Mouse (Mus musculus) kidney, postnatal 0 days (tissue): Measurements from ENCODE around the gene Rps26. TPM values are rescaled to one million over a fixed set of nuclear protein-coding genes. Genes with fewer than 3 reads are reported as not detected.

Experiments used
- ATAC-seq: fragments of 200-750 bp; cut with Nextera tagmentation; replicated peaks from 2 replicates; pipeline ENCODE4 v1.8.0; 2017; ENCODE audit warnings: low read depth, moderate number of reproducible peaks, moderate TSS enrichment, moderate library complexity; ENCODE audit not compliant: low FRiP score
- DNase-seq: peaks from one replicate; pipeline ENCODE4 v3.0.0-alpha.2; 2016; ENCODE audit warnings: low spot score
- H3K27ac ChIP-seq: fragments of 300-500 bp; sonication (generic); 2 replicates; pipeline ENCODE4 v1.5.1; 2014; ENCODE audit warnings: mild to moderate bottlenecking
- H3K27me3 ChIP-seq: fragments of 300-500 bp; sonication (generic); 2 replicates; pipeline ENCODE4 v1.6.1; 2014; ENCODE audit warnings: low read length, mixed read lengths; ENCODE audit not compliant: insufficient read depth
- H3K36me3 ChIP-seq: fragments of 300-500 bp; sonication (generic); 2 replicates; pipeline ENCODE4 v1.6.1; 2014; ENCODE audit warnings: low read length, mixed read lengths; ENCODE audit not compliant: insufficient read depth
- H3K4me1 ChIP-seq: fragments of 300-500 bp; sonication (generic); replicated peaks from 2 replicates; pipeline ENCODE4 v1.6.1; 2014; ENCODE audit warnings: antibody characterized with exemption, low read length, mixed read lengths; ENCODE audit not compliant: insufficient read depth
- H3K4me2 ChIP-seq: fragments of 300-500 bp; sonication (generic); 2 replicates; pipeline ENCODE4 v1.6.1; 2014; ENCODE audit warnings: mild to moderate bottlenecking, low read length, moderate library complexity, mixed read lengths
- H3K4me3 ChIP-seq: fragments of 300-500 bp; sonication (generic); replicated peaks from 2 replicates; pipeline ENCODE4 v1.5.1; 2014; ENCODE audit warnings: low read depth, low read length
- H3K9ac ChIP-seq: fragments of 300-500 bp; sonication (generic); 2 replicates; pipeline ENCODE4 v1.6.1; 2014; ENCODE audit warnings: low read depth, low read length
- H3K9me3 ChIP-seq: fragments of 300-500 bp; sonication (generic); replicated peaks from 2 replicates; pipeline ENCODE4 v1.6.1; 2016; ENCODE audit warnings: low read length, inconsistent platforms, mixed read lengths
- CTCF ChIP-seq: IDR thresholded peaks from 2 replicates; pipeline ENCODE4 v1.5.1; 2016; ENCODE audit warnings: antibody characterized with exemption, low read depth, mild to moderate bottlenecking, moderate library complexity
- WGBS: fragments of 180-500 bp; shearing (Covaris S2); extraction: QIAGEN DNeasy Blood & Tissue Kit; methylation state at CpG from one replicate; pipeline ENCODE4 v1.1.7; 2014; 5-methylcytosine and 5-hydroxymethylcytosine counted together
- polyA plus RNA-seq: library from polyadenylated mRNA; unstranded; fragments of >200 nt; fragmentation: Nextera tagmentation; extraction: Ambion mirVana; gene quantifications from 2 replicates; pipeline ENCODE4 v1.2.1, GENCODE M21; 2015

Gene Rps26
- polyA plus RNA-seq, 1 experiment from 2014 or later: 985 TPM

DNA sequence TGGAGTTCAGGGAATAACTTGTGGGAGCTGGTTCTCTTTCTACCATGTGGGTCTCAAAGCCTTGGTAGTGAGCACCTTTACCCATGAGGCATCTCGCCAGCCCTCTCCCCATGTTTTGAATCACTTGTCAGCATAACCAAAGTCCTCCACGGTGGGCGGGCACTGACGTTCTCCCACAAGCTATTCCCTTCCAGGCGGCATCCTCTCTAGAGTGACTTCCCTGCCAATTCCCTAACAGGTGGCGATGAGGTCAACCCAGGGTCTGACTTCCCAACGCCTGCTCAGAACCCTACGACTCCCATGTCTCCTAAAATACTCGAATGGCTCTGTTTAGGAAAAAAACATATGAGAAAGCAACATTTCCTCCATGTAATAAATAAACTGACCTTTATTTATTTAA lies 31.3 kb upstream of the Rps26 start:
- TF ChIP-seq CTCF: no peak
- ATAC-seq: no peak

DNA sequence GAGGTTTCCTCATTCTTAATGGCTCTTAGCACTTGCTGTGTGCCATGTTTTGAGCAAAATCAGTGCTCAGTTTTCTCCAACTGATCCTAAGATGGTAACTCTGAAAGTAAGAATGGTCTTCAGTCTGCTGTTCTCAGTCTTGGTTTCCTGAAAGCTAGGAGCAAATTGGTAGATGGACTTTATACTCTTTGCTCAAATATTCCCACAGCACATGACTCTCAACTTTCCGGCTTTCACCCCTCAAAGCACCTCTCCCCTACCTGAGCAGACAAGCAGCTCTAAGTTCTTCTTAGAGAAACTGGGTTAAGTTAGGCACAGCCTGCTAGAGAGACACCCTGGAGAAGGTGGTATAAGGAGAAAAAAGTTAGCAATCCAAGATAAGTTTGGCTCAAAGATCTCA lies 30.2 kb upstream of the Rps26 start:
- H3K27ac ChIP-seq: no peak overlapping the region
- no peak for ATAC-seq
- no peaks in the 10 kb centered on the region for H3K9me3 ChIP-seq
- no peaks in the 10 kb centered on the region for H3K36me3 ChIP-seq
- TF ChIP-seq CTCF: no peak
- H3K27me3 ChIP-seq: no peaks in the 10 kb centered on the region
- DNase-seq: no peak
- no peak overlapping the region for H3K4me3 ChIP-seq
- WGBS: 89% methylated on average over 1 of the region's 1 CpGs
- 0 out of 2 replicates have a peak, but pooled peaks cover 4% of the 10 kb centered on the region for H3K4me1 ChIP-seq
- no peak overlapping the region for H3K4me2 ChIP-seq
- no peak overlapping the region for H3K9ac ChIP-seq

More for the DNA sequence above, 31.3 kb upstream of the Rps26 start:
- Histone ChIP-seq H3K9ac (no peak overlapping the region), H3K27me3 (no peaks in the 10 kb centered on the region), H3K27ac (no peak overlapping the region), H3K9me3 (no peaks in the 10 kb centered on the region), H3K36me3 (no peaks in the 10 kb centered on the region), H3K4me3 (no peak overlapping the region), H3K4me2 (no peak overlapping the region), H3K4me1 (0 out of 2 replicates have a peak, but pooled peaks cover 4% of the 10 kb centered on the region)
- WGBS: 57% methylated on average over 9 of the region's 9 CpGs
- DNase-seq: no peak

DNA sequence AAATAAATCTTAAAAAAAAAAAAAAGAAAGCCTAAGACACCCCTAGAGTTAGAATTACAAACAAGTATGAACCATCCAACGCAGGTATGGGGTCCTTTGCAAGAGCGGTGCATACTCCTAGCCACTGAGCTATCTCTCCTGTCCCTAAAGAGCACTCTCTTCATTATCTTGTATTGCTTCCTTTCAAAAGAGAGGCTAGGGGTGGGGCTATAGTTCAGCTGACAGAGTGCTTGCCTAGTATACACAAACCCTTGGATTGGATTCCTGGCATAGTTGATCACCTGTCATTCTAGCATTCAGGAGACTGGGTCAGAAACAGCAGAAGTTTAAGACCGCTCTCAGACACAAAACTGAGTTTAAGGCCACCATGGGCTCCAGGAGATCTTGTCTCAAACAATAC lies 28.7 kb upstream of the Rps26 start:
- ATAC-seq (no peak), DNase-seq (no peak)
- no peak overlapping the region for H3K4me2 ChIP-seq
- no peak for TF ChIP-seq CTCF
- no peak overlapping the region for H3K27ac ChIP-seq
- H3K9ac ChIP-seq: no peak overlapping the region
- 92% methylated on average over 3 of the region's 3 CpGs for WGBS
- no peaks in the 10 kb centered on the region for H3K27me3 ChIP-seq
- H3K4me1 ChIP-seq: 0 out of 2 replicates have a peak, but pooled peaks cover 4% of the 10 kb centered on the region
- no peaks in the 10 kb centered on the region for H3K36me3 ChIP-seq
- no peaks in the 10 kb centered on the region for H3K9me3 ChIP-seq
- no peak overlapping the region for H3K4me3 ChIP-seq

DNA sequence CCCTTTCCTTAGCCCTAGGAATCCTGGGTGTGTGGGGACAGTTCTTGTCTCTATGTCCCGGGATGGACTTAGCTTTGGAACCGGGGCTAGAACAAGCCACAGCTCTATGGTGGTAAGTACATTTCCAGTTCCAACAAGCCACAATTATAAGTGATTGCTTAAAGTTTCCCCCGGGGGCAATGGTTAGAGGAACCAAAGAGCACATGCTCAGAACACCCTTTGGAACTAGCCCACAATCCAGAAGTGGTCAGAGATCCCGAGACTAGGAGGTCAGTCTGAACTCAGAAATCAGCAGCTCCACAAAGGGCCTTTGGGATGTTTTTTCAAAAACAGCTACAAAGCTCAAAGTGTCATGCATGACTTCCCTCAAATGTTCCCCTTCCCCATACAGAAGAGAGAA lies 27.3 kb upstream of the Rps26 start:
- ATAC-seq (peak; percentile 79), DNase-seq (no peak)
- Histone ChIP-seq H3K9me3 (no peaks in the 10 kb centered on the region), H3K27me3 (no peaks in the 10 kb centered on the region), H3K4me1 (0 out of 2 replicates have a peak, but pooled peaks cover 4% of the 10 kb centered on the region), H3K9ac (no peak overlapping the region), H3K4me3 (no peak overlapping the region), H3K36me3 (no peaks in the 10 kb centered on the region), H3K4me2 (no peak overlapping the region), H3K27ac (0 out of 2 replicates have a peak overlapping the region, but pooled peaks have one; percentile 25)
- WGBS: 60% methylated on average over 4 of the region's 4 CpGs
- TF ChIP-seq CTCF: no peak

DNA sequence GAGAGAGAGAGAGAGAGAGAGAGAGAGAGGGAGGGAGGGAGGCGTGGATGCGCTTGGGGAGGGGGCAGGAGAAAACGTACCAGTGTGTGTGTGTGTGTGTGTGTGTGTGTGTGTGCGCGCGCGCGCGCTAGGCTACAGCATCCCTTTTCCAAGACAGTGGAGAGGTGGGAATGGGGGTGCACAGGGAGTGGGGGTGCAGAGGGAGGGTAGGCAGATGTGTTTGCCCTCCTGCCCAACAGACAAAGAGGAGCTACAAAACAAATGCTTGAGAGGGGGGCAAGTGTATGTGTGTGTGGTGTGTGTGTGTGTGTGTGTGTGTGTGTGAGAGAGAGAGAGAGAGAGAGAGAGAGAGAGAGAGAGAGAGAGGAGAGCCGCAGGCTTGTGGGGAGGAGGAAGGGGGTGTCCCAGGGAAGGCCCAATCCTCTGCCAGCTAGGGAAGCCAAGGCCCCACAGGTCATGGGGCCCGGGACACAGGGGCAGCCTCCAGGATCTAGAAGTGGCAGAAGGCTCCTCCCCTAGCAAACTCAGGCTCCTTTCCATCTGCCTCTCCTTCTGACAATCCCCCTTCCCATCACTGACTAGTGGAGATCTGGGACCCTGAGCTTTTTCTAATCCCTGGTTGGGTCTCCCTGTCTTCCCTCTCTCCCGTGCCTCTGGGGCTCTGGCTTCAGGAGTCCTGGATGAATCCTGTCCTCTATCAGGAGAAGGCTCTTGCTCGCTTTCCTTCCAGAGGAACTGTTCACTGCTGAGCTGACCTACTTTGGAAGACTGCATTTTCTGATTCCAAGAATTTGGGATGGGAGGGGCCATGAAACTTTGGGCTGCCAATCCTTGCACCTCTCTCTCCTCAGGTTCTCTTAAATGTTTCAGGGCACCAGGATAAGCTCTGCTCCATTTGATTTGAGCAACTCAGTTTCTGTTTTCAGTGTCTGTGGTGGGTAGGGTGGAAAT lies 19.9 kb upstream of the Rps26 start:
- no peak for TF ChIP-seq CTCF
- Histone ChIP-seq H3K4me1 (no peaks in the 10 kb centered on the region), H3K4me3 (peak overlapping the region; percentile 37), H3K9me3 (no peaks in the 10 kb centered on the region), H3K9ac (peak overlapping the region; percentile 23; the same call in 1 of the 2 replicates), H3K4me2 (peak overlapping the region; percentile 74), H3K27me3 (no peaks in the 10 kb centered on the region), H3K27ac (0 out of 2 replicates have a peak overlapping the region, but pooled peaks have one; percentile 25), H3K36me3 (no peaks in the 10 kb centered on the region)
- DNase-seq: no peak
- 9% methylated on average over 11 of the region's 13 CpGs for WGBS
- peak; percentile 56 for ATAC-seq

DNA sequence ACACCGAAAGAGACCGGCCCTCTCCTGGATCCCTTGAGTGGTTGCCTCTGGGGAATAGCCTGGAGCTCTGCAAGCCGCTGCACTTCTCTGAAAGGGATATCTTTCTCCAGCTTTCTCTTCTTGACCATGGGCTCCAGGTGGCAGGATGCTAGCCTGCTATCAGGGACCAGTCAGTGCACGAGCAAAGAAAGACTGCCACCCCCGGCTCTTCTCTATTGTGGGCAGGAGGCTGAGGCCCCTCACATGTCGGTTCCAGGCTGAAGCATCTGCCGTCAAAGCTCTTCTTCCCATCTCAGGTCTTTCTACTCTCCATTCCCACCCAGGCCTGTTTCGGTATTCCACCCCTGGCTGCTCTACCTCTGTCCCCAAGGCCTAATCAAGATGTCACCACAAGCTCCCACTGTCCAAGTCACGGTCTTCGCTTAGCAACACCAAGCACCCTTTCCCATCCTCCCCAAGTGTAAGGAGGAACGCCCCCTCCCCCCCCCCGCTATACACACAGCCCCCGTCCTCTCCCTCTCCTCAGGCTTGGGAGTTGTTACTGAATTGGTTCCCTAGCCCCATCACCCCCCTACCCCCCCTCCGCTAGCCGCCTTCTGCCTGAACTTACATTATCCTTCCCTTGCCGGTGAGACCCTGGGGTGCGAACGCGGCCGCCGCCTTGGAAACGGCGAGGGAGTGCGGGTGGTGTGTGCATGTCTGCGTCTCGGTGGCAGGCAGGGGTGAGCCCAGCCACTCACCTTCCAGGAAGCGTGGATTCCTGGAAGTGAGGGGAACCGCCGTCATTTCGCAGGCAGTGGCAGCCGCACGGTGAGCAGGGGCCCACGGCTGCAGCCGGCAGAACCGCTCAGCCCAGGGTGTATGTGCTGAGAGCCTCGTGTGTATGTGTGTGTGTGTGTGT lies 18.8 kb upstream of the Rps26 start, which contains the start of gene Ikzf4:
Gene Ikzf4 (minus strand): TSS at position 881 of the 901 bp plus-strand sequence.
- Histone ChIP-seq H3K9me3 (no peaks in the 10 kb centered on the region), H3K4me2 (peak within 1 kb of the TSS; percentile 74), H3K36me3 (no peaks in the 10 kb centered on the region), H3K4me3 (peak within 1 kb of the TSS; percentile 37), H3K9ac (peak within 1 kb of the TSS; percentile 59; the same call in 1 of the 2 replicates), H3K4me1 (no peaks in the 10 kb centered on the region), H3K27ac (0 out of 2 replicates have a peak within 1 kb of the TSS, but pooled peaks have one; percentile 25), H3K27me3 (no peaks in the 10 kb centered on the region)
- WGBS: 4% methylated on average over 36 of the region's 36 CpGs
- ATAC-seq: peak; percentile 64
- no peak for DNase-seq
- TF ChIP-seq CTCF: no peak
